Mouse (Mus musculus) kidney, postnatal 0 days (tissue): ENCODE measurements at regions not wholly inside any gene's neighbourhood (a gene's known extent, or its start where the extent isn't known, plus 50 kb on each side); places are given as distances from the start of the nearest gene placed in this dataset.

Experiments used
- ATAC-seq: fragments of 200-750 bp; cut with Nextera tagmentation; replicated peaks from 2 replicates; pipeline ENCODE4 v1.8.0; 2017; ENCODE audit warnings: low read depth, moderate number of reproducible peaks, moderate TSS enrichment, moderate library complexity; ENCODE audit not compliant: low FRiP score
- DNase-seq: peaks from one replicate; pipeline ENCODE4 v3.0.0-alpha.2; 2016; ENCODE audit warnings: low spot score
- H3K27ac ChIP-seq: fragments of 300-500 bp; sonication (generic); 2 replicates; pipeline ENCODE4 v1.5.1; 2014; ENCODE audit warnings: mild to moderate bottlenecking
- H3K27me3 ChIP-seq: fragments of 300-500 bp; sonication (generic); 2 replicates; pipeline ENCODE4 v1.6.1; 2014; ENCODE audit warnings: low read length, mixed read lengths; ENCODE audit not compliant: insufficient read depth
- H3K36me3 ChIP-seq: fragments of 300-500 bp; sonication (generic); 2 replicates; pipeline ENCODE4 v1.6.1; 2014; ENCODE audit warnings: low read length, mixed read lengths; ENCODE audit not compliant: insufficient read depth
- H3K4me1 ChIP-seq: fragments of 300-500 bp; sonication (generic); replicated peaks from 2 replicates; pipeline ENCODE4 v1.6.1; 2014; ENCODE audit warnings: antibody characterized with exemption, low read length, mixed read lengths; ENCODE audit not compliant: insufficient read depth
- H3K4me2 ChIP-seq: fragments of 300-500 bp; sonication (generic); 2 replicates; pipeline ENCODE4 v1.6.1; 2014; ENCODE audit warnings: mild to moderate bottlenecking, low read length, moderate library complexity, mixed read lengths
- H3K4me3 ChIP-seq: fragments of 300-500 bp; sonication (generic); replicated peaks from 2 replicates; pipeline ENCODE4 v1.5.1; 2014; ENCODE audit warnings: low read depth, low read length
- H3K9ac ChIP-seq: fragments of 300-500 bp; sonication (generic); 2 replicates; pipeline ENCODE4 v1.6.1; 2014; ENCODE audit warnings: low read depth, low read length
- H3K9me3 ChIP-seq: fragments of 300-500 bp; sonication (generic); replicated peaks from 2 replicates; pipeline ENCODE4 v1.6.1; 2016; ENCODE audit warnings: low read length, inconsistent platforms, mixed read lengths
- CTCF ChIP-seq: IDR thresholded peaks from 2 replicates; pipeline ENCODE4 v1.5.1; 2016; ENCODE audit warnings: antibody characterized with exemption, low read depth, mild to moderate bottlenecking, moderate library complexity
- WGBS: fragments of 180-500 bp; shearing (Covaris S2); extraction: QIAGEN DNeasy Blood & Tissue Kit; methylation state at CpG from one replicate; pipeline ENCODE4 v1.1.7; 2014; 5-methylcytosine and 5-hydroxymethylcytosine counted together

- no peak for ATAC-seq
- Histone ChIP-seq H3K36me3 (no peaks in the 10 kb centered on the region), H3K9me3 (no peaks in the 10 kb centered on the region), H3K9ac (no peak overlapping the region), H3K4me2 (no peak overlapping the region), H3K27me3 (no peaks in the 10 kb centered on the region), H3K27ac (no peak overlapping the region), H3K4me1 (no peaks in the 10 kb centered on the region), H3K4me3 (no peak overlapping the region)
- WGBS, result 88% methylated on average over 1 of the region's 1 CpGs
- DNase-seq, result no peak
- no peak for TF ChIP-seq CTCF
These were observed 160.9 kb upstream of the Irx4 start for GRCm38 (mm10) chr13:73099407-73099806.

- no peak overlapping the region for H3K9ac ChIP-seq
- WGBS, result 53% methylated on average over 14 of the region's 14 CpGs
- no peaks in the 10 kb centered on the region for H3K27me3 ChIP-seq
- H3K4me3 ChIP-seq, result no peak overlapping the region
- no peak for ATAC-seq
- DNase-seq, result peak; percentile 9
- no peaks in the 10 kb centered on the region for H3K9me3 ChIP-seq
- no peak for TF ChIP-seq CTCF
- H3K36me3 ChIP-seq, result no peaks in the 10 kb centered on the region
- H3K27ac ChIP-seq, result no peak overlapping the region
- H3K4me2 ChIP-seq, result no peak overlapping the region
- H3K4me1 ChIP-seq, result no peaks in the 10 kb centered on the region
These were observed 152.9 kb upstream of the Irx4 start for GRCm38 (mm10) chr13:73107250-73107993.

GRCm38 (mm10) chr13:73116822-73117632, 143.3 kb upstream of the Irx4 start:
- Histone ChIP-seq H3K27me3 (peaks cover 12% of the 10 kb centered on the region), H3K9me3 (no peaks in the 10 kb centered on the region), H3K4me2 (peak overlapping the region; percentile 34), H3K27ac (no peak overlapping the region), H3K36me3 (no peaks in the 10 kb centered on the region), H3K4me3 (no peak overlapping the region; the same call in 1 of the 2 replicates), H3K4me1 (no peaks in the 10 kb centered on the region), H3K9ac (no peak overlapping the region)
- ATAC-seq, result no peak
- WGBS, result 19% methylated on average over 22 of the region's 22 CpGs
- peak; percentile 13 for DNase-seq
- no peak for TF ChIP-seq CTCF

- no peaks in the 10 kb centered on the region for H3K9me3 ChIP-seq
- no peak for DNase-seq
- TF ChIP-seq CTCF, result no peak
- H3K4me1 ChIP-seq, result no peaks in the 10 kb centered on the region
- no peak overlapping the region for H3K27ac ChIP-seq
- no peak overlapping the region for H3K9ac ChIP-seq
- H3K36me3 ChIP-seq, result no peaks in the 10 kb centered on the region
- peaks cover 12% of the 10 kb centered on the region for H3K27me3 ChIP-seq
- H3K4me2 ChIP-seq, result peak overlapping the region; percentile 34
- whole genome bisulfite sequencing, result 34% methylated on average over 15 of the region's 15 CpGs
- no peak for ATAC-seq
- no peak overlapping the region; the same call in 1 of the 2 replicates for H3K4me3 ChIP-seq
These were observed 142.6 kb upstream of the Irx4 start for GRCm38 (mm10) chr13:73117633-73118076.

GRCm38 (mm10) chr13:73122945-73123344, 137.3 kb upstream of the Irx4 start:
- no peak for DNase-seq
- Histone ChIP-seq H3K4me3 (no peak overlapping the region), H3K27ac (no peak overlapping the region), H3K4me2 (no peak overlapping the region), H3K9me3 (no peaks in the 10 kb centered on the region), H3K9ac (no peak overlapping the region), H3K4me1 (no peaks in the 10 kb centered on the region), H3K27me3 (peaks cover 7% of the 10 kb centered on the region), H3K36me3 (no peaks in the 10 kb centered on the region)
- TF ChIP-seq CTCF, result no peak
- 94% methylated on average over 1 of the region's 1 CpGs for WGBS
- ATAC-seq, result no peak; the same call in 1 of the 2 replicates

GRCm38 (mm10) chr13:73131270-73131669, 129.0 kb upstream of the Irx4 start:
- no peak overlapping the region for H3K4me2 ChIP-seq
- 10% methylated on average over 6 of the region's 6 CpGs for WGBS
- H3K36me3 ChIP-seq, result no peaks in the 10 kb centered on the region
- no peaks in the 10 kb centered on the region for H3K27me3 ChIP-seq
- peak; percentile 67 for DNase-seq
- H3K4me3 ChIP-seq, result no peak overlapping the region
- no peak for TF ChIP-seq CTCF
- no peak overlapping the region for H3K9ac ChIP-seq
- no peak overlapping the region for H3K27ac ChIP-seq
- no peak for ATAC-seq
- no peaks in the 10 kb centered on the region for H3K4me1 ChIP-seq
- H3K9me3 ChIP-seq, result no peaks in the 10 kb centered on the region
